Comparison of ENCODE assay signal across 8 mouse cellular contexts in genomic region chr8:125369491-125370236, GRCm38 (mm10).
DNase-seq lines count a peak whose midpoint lies in the region; ATAC-seq lines count a peak whose summit lies in the region.

No protein-coding gene starts in this region.

- WGBS in neural tube, embryonic 11.5 days: 55% methylated on average over 8 of the region's 8 CpGs
- 59% methylated on average over 8 of the region's 8 CpGs for WGBS in heart, embryonic 14.5 days
- 55% methylated on average over 8 of the region's 8 CpGs for WGBS in stomach, embryonic 16.5 days

- no peaks in the 10 kb centered on the region for H3K27me3 ChIP-seq in neural tube, embryonic 11.5 days (ENCODE audit: control insufficient read depth, insufficient read depth, low read length)
- no peaks in the 10 kb centered on the region for H3K27me3 ChIP-seq in heart, embryonic 14.5 days (ENCODE audit: control insufficient read depth, insufficient read depth, low read length)
- no peaks in the 10 kb centered on the region for H3K27me3 ChIP-seq in stomach, embryonic 16.5 days (ENCODE audit: control insufficient read depth, insufficient read depth, low read length)

- H3K9me3 ChIP-seq in neural tube, embryonic 11.5 days (ENCODE audit: control insufficient read depth, low read length): no peaks in the 10 kb centered on the region
- no peaks in the 10 kb centered on the region for H3K9me3 ChIP-seq in heart, embryonic 14.5 days (ENCODE audit: control insufficient read depth, low read length)
- H3K9me3 ChIP-seq in stomach, embryonic 16.5 days (replicated peaks; ENCODE audit: control insufficient read depth, low read length): no peaks in the 10 kb centered on the region

- peak; percentile 17 for DNase-seq in neural tube, embryonic 11.5 days (ENCODE audit: low spot score)
- no peak for DNase-seq in neural tube, embryonic 10.5 days (ENCODE audit: extremely low spot score, low spot score)
- DNase-seq in kidney, postnatal 36 days: peak; percentile 67 to 72
- DNase-seq in B cell, adult 2 months: no peak
- DNase-seq in layer of hippocampus, postnatal 36 days: no peak
- no peak for DNase-seq in left cerebral cortex, adult 11 months (ENCODE audit: low spot score)

- H3K9ac ChIP-seq in neural tube, embryonic 11.5 days (ENCODE audit: low read length): no peak overlapping the region
- H3K9ac ChIP-seq in heart, embryonic 14.5 days (ENCODE audit: low read length): 0 out of 2 replicates have a peak overlapping the region, but pooled peaks have one; percentile 10
- H3K9ac ChIP-seq in stomach, embryonic 16.5 days (ENCODE audit: low read length): 0 out of 2 replicates have a peak overlapping the region, but pooled peaks have one; percentile 32

- H3K27ac ChIP-seq in neural tube, embryonic 11.5 days (ENCODE audit: low read depth, low read length): no peak overlapping the region
- H3K27ac ChIP-seq in heart, embryonic 14.5 days (replicated peaks in 1 of 2; ENCODE audit: control insufficient read depth in 1 of 2, insufficient read depth in 1 of 2, low read depth in 2 of 2, low read length in 2 of 2): peak overlapping the region; percentile 79 to 94
- H3K27ac ChIP-seq in stomach, embryonic 16.5 days (ENCODE audit: low read length): peak overlapping the region; percentile 59

- no peak overlapping the region for H3K4me3 ChIP-seq in neural tube, embryonic 11.5 days (ENCODE audit: low read depth, low read length)
- no peak overlapping the region for H3K4me3 ChIP-seq in heart, embryonic 14.5 days (ENCODE audit: control insufficient read depth in 1 of 2, insufficient read depth in 1 of 2, low read depth in 1 of 2, low read length in 2 of 2)
- H3K4me3 ChIP-seq in stomach, embryonic 16.5 days (replicated peaks; ENCODE audit: low read length): no peak overlapping the region

- H3K4me2 ChIP-seq in neural tube, embryonic 11.5 days (ENCODE audit: low read depth): no peak overlapping the region
- H3K4me2 ChIP-seq in heart, embryonic 14.5 days (ENCODE audit: low read length): no peak overlapping the region
- no peak overlapping the region for H3K4me2 ChIP-seq in stomach, embryonic 16.5 days (ENCODE audit: low read depth, low read length)

- ATAC-seq in neural tube, embryonic 11.5 days (ENCODE audit: insufficient read depth, low FRiP score, low TSS enrichment): no peak
- no peak for ATAC-seq in heart, embryonic 14.5 days (ENCODE audit: insufficient number of reproducible peaks, insufficient read depth, low FRiP score, low read depth)
- peak; percentile 54; the same call in 1 of the 2 replicates for ATAC-seq in stomach, embryonic 16.5 days (ENCODE audit: insufficient read depth, low FRiP score)

- peaks cover 8% of the 10 kb centered on the region for H3K4me1 ChIP-seq in neural tube, embryonic 11.5 days (ENCODE audit: control insufficient read depth, insufficient read depth, low read length)
- H3K4me1 ChIP-seq in heart, embryonic 14.5 days (ENCODE audit: control insufficient read depth in 2 of 2, insufficient read depth in 2 of 2, low read length in 2 of 2): peaks cover 32 to 35% of the 10 kb centered on the region in 2 experiments
- H3K4me1 ChIP-seq in stomach, embryonic 16.5 days (ENCODE audit: control insufficient read depth, insufficient read depth, low read length): peaks cover 22% of the 10 kb centered on the region

- no peaks in the 10 kb centered on the region for H3K36me3 ChIP-seq in neural tube, embryonic 11.5 days (ENCODE audit: control insufficient read depth, insufficient read depth, low read length)
- no peaks in the 10 kb centered on the region for H3K36me3 ChIP-seq in heart, embryonic 14.5 days (ENCODE audit: control insufficient read depth, insufficient read depth, low read length)
- H3K36me3 ChIP-seq in stomach, embryonic 16.5 days (ENCODE audit: control insufficient read depth, insufficient read depth, low read length): no peaks in the 10 kb centered on the region

Comparison
In these comparisons a context has a peak if more than half of its experiments do, and no peak if none do; other contexts are left out.
1. DNase-seq: peak in neural tube, embryonic 11.5 days (single experiment) and kidney, postnatal 36 days (2 of 2); none in neural tube, embryonic 10.5 days (single experiment), B cell, adult 2 months (0 of 2), layer of hippocampus, postnatal 36 days (0 of 2) and left cerebral cortex, adult 11 months (single experiment).